Mouse (Mus musculus): ENCODE results near the gene Sema6b. TPM values are rescaled to one million over a fixed set of nuclear protein-coding genes. Genes with fewer than 3 reads are reported as not detected.

The Sema6b gene
- polyA plus RNA-seq, 1 experiment from 2014 or later, result 16.2 TPM

DNA sequence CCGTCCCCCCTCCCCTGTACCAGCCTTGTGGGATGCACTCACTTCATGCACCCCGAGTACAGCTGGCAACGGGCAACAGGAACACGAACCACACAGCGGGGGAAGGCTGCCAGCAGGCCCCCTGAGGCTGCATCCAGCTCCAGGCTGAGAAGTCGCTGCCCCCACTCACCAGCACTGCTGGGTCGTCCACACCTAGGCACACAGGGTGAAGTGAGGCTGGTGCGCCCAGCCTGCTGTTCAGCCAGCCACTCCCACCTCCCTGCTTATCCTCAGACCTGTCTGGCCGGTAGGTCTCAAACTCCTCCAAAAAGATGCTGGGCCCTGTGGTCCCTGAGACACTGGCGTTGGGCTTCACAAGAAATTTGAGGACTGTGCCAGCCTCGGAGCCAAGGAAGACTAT lies 14.0 kb downstream of the Sema6b start:
- Histone ChIP-seq H3K4me3 (replicated peaks) (no peak overlapping the region), H3K9me3 (replicated peaks) (peaks cover 10% of the 10 kb centered on the region), H3K27ac (replicated peaks) (no peak overlapping the region), H3K4me1 (0 out of 2 replicates have a peak, but pooled peaks cover 3% of the 10 kb centered on the region), H3K27me3 (replicated peaks) (peaks cover 52% of the 10 kb centered on the region), H3K36me3 (peaks cover 84% of the 10 kb centered on the region), H3K9ac (replicated peaks) (no peak overlapping the region), H3K4me2 (no peak overlapping the region)
- 75% methylated on average over 11 of the region's 11 CpGs for WGBS
- no peak for ATAC-seq (ENCODE audit: low FRiP score)

DNA sequence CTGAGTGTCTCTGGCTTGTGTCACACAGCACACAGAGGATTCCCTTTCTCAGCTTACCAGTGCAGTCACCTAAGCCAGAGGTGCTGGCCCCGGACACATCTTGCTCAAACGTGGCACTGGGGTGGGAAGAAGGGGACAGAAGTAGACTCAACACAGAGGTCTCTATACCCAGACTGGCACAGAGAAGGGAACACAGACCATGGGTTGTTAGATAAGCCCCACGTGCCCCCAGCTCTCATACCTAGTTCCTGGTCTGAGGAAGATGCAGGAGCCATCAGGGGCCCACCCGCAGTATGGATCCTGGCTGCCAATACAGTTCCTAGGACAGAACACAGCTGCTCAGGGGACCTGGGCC lies 14.9 kb downstream of the Sema6b start:
- Histone ChIP-seq H3K27me3 (replicated peaks) (peaks cover 61% of the 10 kb centered on the region), H3K27ac (replicated peaks) (no peak overlapping the region), H3K9me3 (replicated peaks) (peaks cover 10% of the 10 kb centered on the region), H3K4me3 (replicated peaks) (no peak overlapping the region), H3K36me3 (peaks cover 75% of the 10 kb centered on the region), H3K4me2 (no peak overlapping the region), H3K4me1 (peaks cover 5% of the 10 kb centered on the region), H3K9ac (replicated peaks) (no peak overlapping the region)
- 87% methylated on average over 4 of the region's 4 CpGs for WGBS
- no peak for ATAC-seq (ENCODE audit: low FRiP score)

GRCm38 (mm10) chr17:56124377-56125275 lies 15.5 kb downstream of the Sema6b start:
- ATAC-seq (ENCODE audit: low FRiP score), result no peak
- peaks cover 10% of the 10 kb centered on the region for H3K4me1 ChIP-seq
- H3K27me3 ChIP-seq (replicated peaks), result peaks cover 68% of the 10 kb centered on the region
- peaks cover 10% of the 10 kb centered on the region for H3K9me3 ChIP-seq (replicated peaks)
- peak overlapping the region; percentile 44 for H3K4me2 ChIP-seq
- peaks cover 70% of the 10 kb centered on the region for H3K36me3 ChIP-seq
- no peak overlapping the region for H3K9ac ChIP-seq (replicated peaks)
- WGBS, result 12% methylated on average over 57 of the region's 59 CpGs
- no peak overlapping the region for H3K27ac ChIP-seq (replicated peaks)
- peak overlapping the region; percentile 13; the same call in 1 of the 2 replicates for H3K4me3 ChIP-seq (replicated peaks)

GRCm38 (mm10) chr17:56123681-56124340 lies 16.3 kb downstream of the Sema6b start:
- Histone ChIP-seq H3K27me3 (replicated peaks) (peaks cover 76% of the 10 kb centered on the region), H3K9ac (replicated peaks) (no peak overlapping the region)

DNA sequence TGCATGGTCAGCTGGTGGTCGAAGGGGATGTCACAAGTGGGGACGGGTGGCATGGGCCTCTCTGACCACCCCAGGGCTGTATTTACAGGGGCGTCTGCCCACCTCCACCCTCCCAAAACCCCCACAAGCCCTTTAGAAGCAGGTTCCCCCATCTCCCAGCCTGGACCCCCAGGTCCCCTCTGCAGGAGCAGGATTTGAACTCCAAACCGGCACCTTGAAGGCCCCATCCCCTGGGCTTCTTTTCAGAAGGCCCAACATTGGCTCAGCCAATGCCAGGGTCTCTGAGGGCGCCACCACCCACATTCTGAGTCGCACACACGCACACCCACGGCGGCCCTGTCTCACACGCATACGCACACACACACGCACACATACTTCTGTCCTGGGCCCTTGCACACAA lies 17.0 kb downstream of the Sema6b start:
- peaks cover 10% of the 10 kb centered on the region for H3K4me1 ChIP-seq
- peaks cover 10% of the 10 kb centered on the region for H3K9me3 ChIP-seq (replicated peaks)
- no peak overlapping the region for H3K9ac ChIP-seq (replicated peaks)
- peaks cover 82% of the 10 kb centered on the region for H3K27me3 ChIP-seq (replicated peaks)
- WGBS, result 89% methylated on average over 12 of the region's 12 CpGs
- H3K27ac ChIP-seq (replicated peaks), result no peak overlapping the region
- peaks cover 56% of the 10 kb centered on the region for H3K36me3 ChIP-seq
- H3K4me2 ChIP-seq, result no peak overlapping the region
- no peak for ATAC-seq (ENCODE audit: low FRiP score)
- H3K4me3 ChIP-seq (replicated peaks), result no peak overlapping the region

More at GRCm38 (mm10) chr17:56123681-56124340, 16.3 kb downstream of the Sema6b start:
- Histone ChIP-seq H3K4me3 (replicated peaks) (no peak overlapping the region; the same call in 1 of the 2 replicates), H3K27ac (replicated peaks) (no peak overlapping the region), H3K36me3 (peaks cover 63% of the 10 kb centered on the region), H3K4me1 (peaks cover 10% of the 10 kb centered on the region), H3K9me3 (replicated peaks) (peaks cover 10% of the 10 kb centered on the region), H3K4me2 (peak overlapping the region; percentile 44)
- ATAC-seq (ENCODE audit: low FRiP score), result no peak
- 44% methylated on average over 59 of the region's 59 CpGs for WGBS

DNA sequence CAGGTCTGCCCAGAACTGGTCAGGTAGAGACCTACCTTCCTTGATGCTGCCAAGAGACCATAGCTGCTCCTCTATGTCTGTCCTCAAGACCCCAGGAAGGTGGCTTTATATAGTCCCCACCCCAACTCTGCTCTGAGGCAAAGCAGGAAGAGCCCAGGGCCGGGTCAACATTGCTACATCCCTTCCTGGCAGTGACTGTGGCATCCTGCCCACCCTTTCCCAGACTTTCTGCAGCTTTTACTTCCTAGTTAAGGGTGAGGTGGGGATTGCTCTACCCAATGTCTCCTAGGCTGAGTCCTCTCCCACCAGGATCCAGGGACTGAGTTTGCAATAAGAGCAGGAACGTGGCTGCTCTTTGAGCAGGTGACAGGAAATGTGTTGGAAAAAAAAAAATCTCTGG lies 18.3 kb downstream of the Sema6b start, which contains the start of gene Lrg1:
TSS of gene Lrg1 (minus strand) at position 176 of the 400 bp plus-strand sequence.
- no peak for ATAC-seq (ENCODE audit: low FRiP score)
- Histone ChIP-seq H3K27me3 (replicated peaks) (peaks cover 91% of the 10 kb centered on the region), H3K4me2 (no peak within 1 kb of the TSS), H3K36me3 (peaks cover 43% of the 10 kb centered on the region), H3K27ac (replicated peaks) (no peak within 1 kb of the TSS), H3K9ac (replicated peaks) (no peak within 1 kb of the TSS), H3K4me1 (peaks cover 17% of the 10 kb centered on the region), H3K4me3 (replicated peaks) (no peak within 1 kb of the TSS), H3K9me3 (replicated peaks) (peaks cover 10% of the 10 kb centered on the region)
- 56% methylated on average over 2 of the region's 2 CpGs for WGBS

GRCm38 (mm10) chr17:56119981-56120880 lies 19.9 kb downstream of the Sema6b start:
- H3K9me3 ChIP-seq (replicated peaks), result peaks cover 10% of the 10 kb centered on the region
- H3K36me3 ChIP-seq, result peaks cover 30% of the 10 kb centered on the region
- peaks cover 87% of the 10 kb centered on the region for H3K27me3 ChIP-seq (replicated peaks)
- 11% methylated on average over 60 of the region's 66 CpGs for WGBS
- ATAC-seq (ENCODE audit: low FRiP score), result no peak
- H3K4me3 ChIP-seq (replicated peaks), result peak overlapping the region; percentile 2; the same call in 1 of the 2 replicates
- peaks cover 17% of the 10 kb centered on the region for H3K4me1 ChIP-seq
- no peak overlapping the region for H3K9ac ChIP-seq (replicated peaks)
- H3K4me2 ChIP-seq, result peak overlapping the region; percentile 20
- H3K27ac ChIP-seq (replicated peaks), result no peak overlapping the region

DNA sequence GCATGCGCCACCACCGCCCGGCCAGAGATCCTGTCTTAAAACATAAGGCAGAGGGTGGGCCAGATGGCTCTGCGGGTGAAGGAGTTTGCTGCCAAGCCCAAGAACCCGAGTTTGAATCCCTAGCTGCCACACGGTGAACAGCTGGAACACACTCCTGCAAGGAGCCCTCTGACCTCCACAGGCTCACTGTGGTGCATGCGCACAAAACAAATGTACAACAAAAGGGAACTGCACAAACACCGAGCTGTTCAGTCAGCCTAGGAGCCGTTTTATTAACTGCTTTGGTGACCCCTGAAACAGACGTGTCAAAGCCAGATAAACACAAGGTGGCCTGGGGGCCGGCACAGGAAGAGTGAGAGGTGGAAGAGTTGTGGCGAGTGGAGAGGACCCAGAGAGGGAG lies 20.7 kb downstream of the Sema6b start:
- Histone ChIP-seq H3K9me3 (replicated peaks) (peaks cover 10% of the 10 kb centered on the region), H3K27ac (replicated peaks) (no peak overlapping the region), H3K4me2 (peak overlapping the region; percentile 20; the same call in 1 of the 2 replicates), H3K4me3 (replicated peaks) (no peak overlapping the region), H3K9ac (replicated peaks) (no peak overlapping the region), H3K36me3 (peaks cover 22% of the 10 kb centered on the region), H3K4me1 (peaks cover 17% of the 10 kb centered on the region), H3K27me3 (replicated peaks) (peaks cover 79% of the 10 kb centered on the region)
- ATAC-seq (ENCODE audit: low FRiP score), result no peak
- 45% methylated on average over 12 of the region's 12 CpGs for WGBS

GRCm38 (mm10) chr17:56117251-56117710 lies 22.9 kb downstream of the Sema6b start, which contains the start of gene Plin5:
Plin5 (minus strand) TSS chr17:56117596.
- ATAC-seq (ENCODE audit: low FRiP score), result peak; percentile 58
- Histone ChIP-seq H3K9ac (replicated peaks) (0 out of 2 replicates have a peak within 1 kb of the TSS, but pooled peaks have one; percentile 17), H3K27ac (replicated peaks) (no peak within 1 kb of the TSS), H3K4me2 (peak within 1 kb of the TSS; percentile 65), H3K4me3 (replicated peaks) (peak within 1 kb of the TSS; percentile 36), H3K36me3 (peaks cover under 1% of the 10 kb centered on the region; the same call in 1 of the 2 replicates), H3K4me1 (peaks cover 14% of the 10 kb centered on the region), H3K9me3 (replicated peaks) (peaks cover 3% of the 10 kb centered on the region; the same call in 1 of the 2 replicates), H3K27me3 (replicated peaks) (peaks cover 59% of the 10 kb centered on the region)
- WGBS, result 1% methylated on average over 26 of the region's 27 CpGs

- Histone ChIP-seq H3K27me3 (replicated peaks) (peaks cover 48% of the 10 kb centered on the region), H3K4me2 (no peak overlapping the region), H3K9me3 (replicated peaks) (no peaks in the 10 kb centered on the region), H3K4me3 (replicated peaks) (no peak overlapping the region), H3K4me1 (peaks cover 14% of the 10 kb centered on the region), H3K36me3 (no peaks in the 10 kb centered on the region), H3K27ac (replicated peaks) (no peak overlapping the region), H3K9ac (replicated peaks) (no peak overlapping the region)
- WGBS, result 78% methylated on average over 10 of the region's 10 CpGs
- no peak for ATAC-seq (ENCODE audit: low FRiP score)
Measured at GRCm38 (mm10) chr17:56116193-56116592, 23.9 kb downstream of the Sema6b start.

DNA sequence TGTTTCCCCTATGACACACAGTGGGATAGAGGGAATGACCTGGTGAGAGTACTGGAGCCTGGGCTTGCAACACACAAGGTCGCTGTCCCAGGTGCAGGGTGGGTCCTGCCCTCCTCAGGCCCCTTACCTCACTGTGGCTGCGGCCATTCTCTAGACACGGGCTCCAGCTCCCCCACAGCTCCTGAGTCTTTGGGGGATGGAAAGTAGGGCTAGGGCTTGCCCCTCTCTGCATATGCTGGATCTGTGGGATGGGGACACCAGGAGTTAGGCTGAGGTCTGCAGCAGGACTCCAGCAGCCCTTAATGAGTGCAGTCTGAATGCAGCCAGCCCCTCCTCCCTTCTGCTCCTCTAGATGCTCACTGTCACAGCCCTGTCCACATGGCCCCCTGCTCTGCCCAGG lies 27.4 kb downstream of the Sema6b start:
- ATAC-seq (ENCODE audit: low FRiP score), result no peak
- no peaks in the 10 kb centered on the region for H3K9me3 ChIP-seq (replicated peaks)
- H3K27ac ChIP-seq (replicated peaks), result no peak overlapping the region
- peaks cover 15% of the 10 kb centered on the region for H3K27me3 ChIP-seq (replicated peaks)
- no peak overlapping the region for H3K4me2 ChIP-seq
- peaks cover 7% of the 10 kb centered on the region for H3K4me1 ChIP-seq
- H3K9ac ChIP-seq (replicated peaks), result no peak overlapping the region
- WGBS, result 72% methylated on average over 3 of the region's 3 CpGs
- no peaks in the 10 kb centered on the region for H3K36me3 ChIP-seq
- H3K4me3 ChIP-seq (replicated peaks), result no peak overlapping the region

Measured in neural tube, embryonic 15.5 days (tissue).